Mouse (Mus musculus) CH12.LX (cell line): ENCODE measurements around the gene Lrp4. TPM values are rescaled to one million over a fixed set of nuclear protein-coding genes. Genes with fewer than 3 reads are reported as not detected.

Source experiments
- DNase-seq: peaks from one replicate; pipeline ENCODE4 v3.0.0-alpha.2; 2013; ENCODE audit errors: extremely low read depth
- H3K27ac ChIP-seq: 2 replicates; pipeline ENCODE4 v1.5.1; 2012; ENCODE audit warnings: low read depth, mild to moderate bottlenecking, control low read depth, moderate library complexity; ENCODE audit not compliant: insufficient read depth
- H3K27me3 ChIP-seq: replicated peaks from 2 replicates; pipeline ENCODE3; 2012; ENCODE audit warnings: inconsistent platforms
- H3K36me3 ChIP-seq, 2 experiments: replicated peaks in 1 of 2; 2 replicates each; pipeline versions ENCODE3 to v1.6.1; 2012; ENCODE audit warnings: inconsistent platforms in 1 of 2, low read length in 1 of 2, mild to moderate bottlenecking in 1 of 2, mixed read lengths in 1 of 2, moderate library complexity in 1 of 2; ENCODE audit not compliant: control insufficient read depth in 1 of 2, insufficient read depth in 1 of 2
- H3K4me1 ChIP-seq, 2 experiments: 2 replicates each; pipeline ENCODE4 v1.6.1; 2012; ENCODE audit warnings: inconsistent platforms in 1 of 2, moderate library complexity in 1 of 2; ENCODE audit not compliant: insufficient read depth in 2 of 2, control insufficient read depth in 1 of 2
- H3K4me2 ChIP-seq: 2 replicates; pipeline ENCODE4 v1.6.1; 2012; ENCODE audit warnings: low read depth, mild to moderate bottlenecking, control low read depth; ENCODE audit not compliant: poor library complexity, insufficient read depth, severe bottlenecking
- H3K4me3 ChIP-seq, 3 experiments: fragments of 150-350 bp in 1 of 3; sonication (generic) in 1 of 3; replicated peaks in 1 of 3; 2 replicates each; pipeline versions ENCODE3 to v1.5.1; 2011 to 2012; ENCODE audit warnings: low read depth in 2 of 3, low read length in 2 of 3, mild to moderate bottlenecking in 2 of 3, moderate library complexity in 2 of 3, control low read depth in 1 of 3, improper control_type of control experiment in 1 of 3, inconsistent platforms in 1 of 3, mixed read lengths in 1 of 3; ENCODE audit not compliant: poor library complexity in 1 of 3
- H3K79me2 ChIP-seq: replicated peaks from 2 replicates; pipeline ENCODE4 v1.6.1; 2012; ENCODE audit warnings: mild to moderate bottlenecking, moderate library complexity; ENCODE audit not compliant: control insufficient read depth, poor library complexity, insufficient read depth, severe bottlenecking; ENCODE audit errors: extremely low read depth
- H3K9ac ChIP-seq: 2 replicates; pipeline ENCODE4 v1.6.1; 2012; ENCODE audit warnings: low read depth, mild to moderate bottlenecking, control low read depth, moderate library complexity; ENCODE audit not compliant: insufficient read depth
- H3K9me3 ChIP-seq: replicated peaks from 2 replicates; pipeline ENCODE3; 2012; ENCODE audit warnings: low read length, inconsistent platforms, mixed read lengths
- BHLHE40 ChIP-seq: IDR thresholded peaks from 2 replicates; pipeline ENCODE4 v1.6.1; 2011; ENCODE audit warnings: mild to moderate bottlenecking, low read depth, low read length, improper control_type of control experiment
- CHD1 ChIP-seq: IDR thresholded peaks from 2 replicates; pipeline ENCODE4 v1.6.1; 2012; ENCODE audit warnings: low read depth, low read length, improper control_type of control experiment, inconsistent platforms
- CHD2 ChIP-seq: IDR thresholded peaks from 2 replicates; pipeline ENCODE4 v1.6.1; 2011; ENCODE audit warnings: low read length, improper control_type of control experiment
- CTCF ChIP-seq, 2 experiments: IDR thresholded peaks in 1 of 2; conservative IDR thresholded peaks in 1 of 2; 2 replicates each; pipeline ENCODE4 v1.5.1; 2011 to 2012; ENCODE audit warnings: low read depth in 2 of 2, low read length in 2 of 2, improper control_type of control experiment in 1 of 2, inconsistent platforms in 1 of 2, mild to moderate bottlenecking in 1 of 2, moderate library complexity in 1 of 2
- EP300 ChIP-seq: IDR thresholded peaks from 2 replicates; pipeline ENCODE4 v1.6.1; 2011; ENCODE audit warnings: low read length, improper control_type of control experiment
- ETS1 ChIP-seq: conservative IDR thresholded peaks from 2 replicates; pipeline ENCODE4 v1.6.1; 2012; ENCODE audit warnings: low read depth, mild to moderate bottlenecking, inconsistent platforms, low read length, improper control_type of control experiment, moderate library complexity
- HCFC1 ChIP-seq: IDR thresholded peaks from 2 replicates; pipeline ENCODE4 v1.6.1; 2012; ENCODE audit warnings: low read depth, mild to moderate bottlenecking, inconsistent platforms, low read length, improper control_type of control experiment
- IRF4 ChIP-seq: IDR thresholded peaks from 2 replicates; pipeline ENCODE4 v1.6.1; 2014; ENCODE audit warnings: low read depth, mild to moderate bottlenecking, inconsistent platforms, low read length, improper control_type of control experiment
- MAX ChIP-seq: IDR thresholded peaks from 2 replicates; pipeline ENCODE4 v1.6.1; 2011; ENCODE audit warnings: low read length, improper control_type of control experiment
- MAZ ChIP-seq: IDR thresholded peaks from 2 replicates; pipeline ENCODE4 v1.6.1; 2012; ENCODE audit warnings: low read depth, mild to moderate bottlenecking, inconsistent platforms, low read length, improper control_type of control experiment, moderate library complexity
- MEF2A ChIP-seq: IDR thresholded peaks from 2 replicates; pipeline ENCODE4 v1.6.1; 2014; ENCODE audit warnings: low read depth, mild to moderate bottlenecking, inconsistent platforms, low read length, improper control_type of control experiment, borderline replicate concordance
- MXI1 ChIP-seq: IDR thresholded peaks from 2 replicates; pipeline ENCODE4 v1.6.1; 2011; ENCODE audit warnings: mild to moderate bottlenecking, low read depth, low read length, improper control_type of control experiment
- NRF1 ChIP-seq: IDR thresholded peaks from 2 replicates; pipeline ENCODE4 v1.6.1; 2014; ENCODE audit warnings: low read depth, mild to moderate bottlenecking, inconsistent platforms, low read length, improper control_type of control experiment, moderate library complexity
- PAX5 ChIP-seq: IDR thresholded peaks from 2 replicates; pipeline ENCODE4 v1.6.1; 2012; ENCODE audit warnings: low read length, inconsistent platforms, mixed read lengths
- POLR2AphosphoS2 ChIP-seq: IDR thresholded peaks from 2 replicates; pipeline ENCODE4 v1.6.1; 2011; ENCODE audit warnings: low read depth, low read length, improper control_type of control experiment
- RAD21 ChIP-seq: IDR thresholded peaks from 2 replicates; pipeline ENCODE4 v1.6.1; 2011; ENCODE audit warnings: low read depth, mild to moderate bottlenecking, low read length, improper control_type of control experiment, moderate library complexity
- SIN3A ChIP-seq: IDR thresholded peaks from 2 replicates; pipeline ENCODE4 v1.6.1; 2012; ENCODE audit warnings: low read length, improper control_type of control experiment, inconsistent platforms
- SMC3 ChIP-seq: IDR thresholded peaks from 2 replicates; pipeline ENCODE4 v1.6.1; 2011; ENCODE audit warnings: low read depth, low read length, improper control_type of control experiment
- USF1 ChIP-seq: IDR thresholded peaks from 2 replicates; pipeline ENCODE4 v1.6.1; 2014; ENCODE audit warnings: low read depth, mild to moderate bottlenecking, inconsistent platforms, low read length, improper control_type of control experiment
- USF2 ChIP-seq: conservative IDR thresholded peaks from 2 replicates; pipeline ENCODE4 v1.6.1; 2011; ENCODE audit warnings: low read depth, low read length, improper control_type of control experiment
- ZKSCAN1 ChIP-seq: IDR thresholded peaks from 2 replicates; pipeline ENCODE4 v1.6.1; 2012; ENCODE audit warnings: low read depth, inconsistent platforms, low read length, improper control_type of control experiment, borderline replicate concordance
- ZNF384 ChIP-seq: IDR thresholded peaks from 2 replicates; pipeline ENCODE4 v1.6.1; 2012; ENCODE audit warnings: low read depth, low read length, improper control_type of control experiment, inconsistent platforms
- dilution Hi-C: fragments of 300-500 bp; cut with MboI; formaldehyde crosslinking; loops from 2 replicates; pipeline ENCODE4 v1.14.3; 2020; ENCODE audit warnings: low sequenced_read_pairs; ENCODE audit not compliant: extremely low pct_unique_long_range_greater_than_20kb, extremely low pct_ligation_motif_present
- in situ Hi-C: fragments of 300-500 bp; cut with MboI; formaldehyde crosslinking; loops from 3 replicates; pipeline ENCODE4 v1.14.3; 2019; ENCODE audit warnings: low sequenced_read_pairs, low pct_ligation_motif_present, low pct_unique_long_range_greater_than_20kb, mixed read lengths
- polyA plus RNA-seq: library from polyadenylated mRNA; unstranded; fragments of >175 nt; gene quantifications from 2 replicates; pipeline ENCODE4 v1.2.1, GENCODE M21; 2012; ENCODE audit warnings: low read depth; ENCODE audit not compliant: insufficient read length
- total RNA-seq, 2 experiments: library from RNA; depleted of rRNA; stranded (reverse); fragments of 300-350 nt in 1 of 2; fragments of >200 nt in 1 of 2; gene quantifications; 2 replicates each; pipeline ENCODE4 v1.2.3; 2012 to 2014

Lrp4 gene
- total and polyA plus RNA-seq, 3 experiments = 0.91 to 5.9 (median 1.0) TPM

- TF ChIP-seq ETS1 (peak; percentile 60), USF2 (no peak), PAX5 (no peak), CHD2 (no peak), SIN3A (no peak), ZNF384 (no peak), CTCF (conservative IDR thresholded peaks at IDR 0.05 in 1 of 2, IDR thresholded peaks at IDR 0.05 in 1 of 2; ENCODE audit: low read depth in 2 of 2, low read length in 2 of 2) (no peak), BHLHE40 (peak; percentile 53), HCFC1 (no peak)
- TF ChIP-seq, all 38 proteins: peak for 8
Measured at GRCm38 (mm10) chr2:91454434-91454833, 2.9 kb upstream of the Lrp4 start (continued).

DNA sequence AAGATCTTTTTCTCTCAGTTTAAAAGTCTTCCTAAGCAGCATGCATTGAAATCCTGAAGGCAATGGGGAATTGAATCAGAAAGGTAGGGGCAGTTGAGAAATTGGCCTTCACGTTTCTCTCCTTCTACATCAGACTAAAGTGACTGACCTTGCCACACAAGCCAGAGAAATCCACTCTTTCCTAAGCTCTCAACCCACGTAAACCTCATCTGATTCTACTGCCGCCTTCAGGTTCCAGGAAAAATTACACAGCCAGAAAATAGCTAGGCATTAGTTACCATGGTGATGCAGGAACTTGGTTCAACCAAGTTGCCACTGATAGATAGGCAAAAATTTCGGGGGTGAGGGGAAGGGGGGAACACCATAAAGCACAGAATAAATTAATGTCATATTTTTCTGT lies 1.5 kb upstream of the Lrp4 start:
- in situ Hi-C loops = no loop called here
- peaks cover 5 to 53% of the 10 kb centered on the region in 2 experiments for H3K4me1 ChIP-seq
- peak; percentile 61 for DNase-seq
- no peak for TF ChIP-seq ZNF384
- no peak for TF ChIP-seq SMC3
- TF ChIP-seq BHLHE40 = no peak
- 0 out of 2 replicates have a peak, but pooled peaks have one; percentile 21 for TF ChIP-seq IRF4
- no peak for TF ChIP-seq NRF1
- no peak for TF ChIP-seq MAZ
- TF ChIP-seq RAD21 = peak; percentile 37
- no peak for TF ChIP-seq ZKSCAN1
- no peak for TF ChIP-seq MAX
- peak; percentile 69 to 82 for TF ChIP-seq CTCF (conservative IDR thresholded peaks at IDR 0.05 in 1 of 2, IDR thresholded peaks at IDR 0.05 in 1 of 2; ENCODE audit: low read depth in 2 of 2, low read length in 2 of 2)
- no peak for TF ChIP-seq POLR2AphosphoS2
- TF ChIP-seq EP300 = no peak
- TF ChIP-seq USF1 = no peak
- TF ChIP-seq, all 38 proteins: peak for 3
- Histone ChIP-seq H3K4me3 (no peak overlapping the region), H3K36me3 (no peaks in the 10 kb centered on the region), H3K27me3 (peaks cover 50% of the 10 kb centered on the region), H3K9ac (no peak overlapping the region), H3K9me3 (peaks cover 7% of the 10 kb centered on the region), H3K4me2 (no peak overlapping the region), H3K79me2 (no peaks in the 10 kb centered on the region), H3K27ac (no peak overlapping the region)
- dilution Hi-C loops = no loop called here

- dilution Hi-C loops (no loop called here), in situ Hi-C loops (no loop called here)
- no peaks in the 10 kb centered on the region for H3K79me2 ChIP-seq
- DNase-seq = no peak
- H3K36me3 ChIP-seq = no peaks in the 10 kb centered on the region
- peaks cover 53% of the 10 kb centered on the region for H3K27me3 ChIP-seq
- peaks cover 7% of the 10 kb centered on the region for H3K9me3 ChIP-seq
- peak overlapping the region; percentile 90; the same call in 1 of the 2 replicates for H3K4me2 ChIP-seq
- peaks cover 5 to 60% of the 10 kb centered on the region in 2 experiments for H3K4me1 ChIP-seq
- H3K9ac ChIP-seq = no peak overlapping the region
- no peak overlapping the region for H3K4me3 ChIP-seq
- H3K27ac ChIP-seq = no peak overlapping the region
- no peak for TF ChIP-seq HCFC1
- TF ChIP-seq RAD21 = no peak
- no peak for TF ChIP-seq MEF2A
- TF ChIP-seq USF1 = no peak
- TF ChIP-seq CHD1 = no peak
- no peak for TF ChIP-seq MAX
- no peak for TF ChIP-seq MXI1
Measured at GRCm38 (mm10) chr2:91456491-91457100, 715 bp upstream of the Lrp4 start.
